Mouse (Mus musculus): ENCODE results near the gene Bcat2. TPM values are rescaled to one million over a fixed set of nuclear protein-coding genes. Genes with fewer than 3 reads are reported as not detected.

The Bcat2 gene
- polyA plus RNA-seq, 1 experiment from 2014 or later = 50.4 TPM

DNA sequence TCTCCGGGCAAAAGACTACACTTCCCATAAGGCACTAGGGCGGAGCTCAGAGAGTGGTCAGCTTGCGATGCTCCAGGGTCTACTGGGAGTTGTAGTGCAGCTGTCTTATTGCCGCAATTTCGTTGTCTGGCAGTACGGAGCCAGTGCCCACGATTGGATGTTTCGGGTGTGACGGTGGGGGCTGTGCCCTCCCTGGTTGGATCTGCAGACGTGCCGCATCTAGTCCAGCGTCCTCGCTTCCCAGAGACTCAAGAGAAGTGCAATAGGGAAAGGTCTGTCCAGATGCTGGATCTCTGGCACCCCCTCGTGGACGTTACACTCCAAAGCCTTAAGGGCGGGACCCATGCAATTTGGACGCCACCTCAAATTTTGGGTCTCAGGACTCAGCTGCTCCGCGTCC lies 19.2 kb downstream of the Bcat2 start:
- peak overlapping the region; percentile 31 for H3K4me3 ChIP-seq (replicated peaks)
- H3K9me3 ChIP-seq = no peaks in the 10 kb centered on the region
- no peaks in the 10 kb centered on the region for H3K27me3 ChIP-seq
- peak; percentile 94 for ATAC-seq (ENCODE audit: insufficient number of reproducible peaks, insufficient read depth, low FRiP score, low TSS enrichment, low read depth)
- peaks cover 25% of the 10 kb centered on the region for H3K36me3 ChIP-seq
- H3K4me1 ChIP-seq (replicated peaks) = 0 out of 2 replicates have a peak, but pooled peaks cover 3% of the 10 kb centered on the region
- WGBS = 8% methylated on average over 19 of the region's 19 CpGs
- peak overlapping the region; percentile 51 for H3K4me2 ChIP-seq
- no peak overlapping the region for H3K27ac ChIP-seq
- no peak overlapping the region; the same call in 1 of the 2 replicates for H3K9ac ChIP-seq (replicated peaks)

DNA sequence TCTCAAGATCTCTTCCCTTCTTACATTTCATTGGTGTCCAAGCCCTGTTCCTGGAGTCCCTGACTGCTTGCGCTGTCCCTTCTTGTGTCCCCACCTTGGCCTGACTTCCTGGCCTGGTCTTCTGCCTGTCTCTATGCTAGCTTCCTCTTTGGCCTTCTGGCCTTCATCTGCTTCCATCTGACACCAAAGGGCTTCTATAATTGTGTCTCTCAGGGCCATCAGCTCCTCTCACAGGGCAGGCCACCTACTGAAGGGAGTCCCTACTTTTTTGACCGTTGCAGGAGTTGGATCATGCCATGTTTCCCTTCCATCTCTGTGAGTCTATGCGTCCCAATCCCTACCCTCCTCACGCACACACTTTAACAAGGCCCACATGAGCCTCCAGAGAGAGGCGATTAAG lies 19.9 kb downstream of the Bcat2 start:
- peak overlapping the region; percentile 51 for H3K4me2 ChIP-seq
- H3K27ac ChIP-seq = no peak overlapping the region

DNA sequence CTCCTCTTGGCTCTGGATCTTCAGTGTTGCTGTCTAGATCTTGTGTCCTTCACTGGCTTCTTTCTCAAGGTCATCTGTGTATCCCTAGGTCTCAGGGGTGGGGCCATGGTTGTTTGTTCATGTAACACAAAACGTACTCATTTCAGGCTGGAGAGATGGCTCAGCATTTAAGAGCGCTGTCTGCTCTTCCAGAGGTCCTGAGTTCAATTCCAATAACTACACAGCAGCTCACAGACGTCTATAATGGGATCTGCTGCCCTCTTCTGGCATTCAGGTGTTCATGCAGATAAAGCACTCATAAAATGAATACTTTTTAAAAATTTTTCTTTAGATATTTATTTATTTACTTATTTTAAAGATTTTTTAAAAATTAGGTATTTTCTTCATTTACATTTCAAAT lies 20.9 kb downstream of the Bcat2 start:
- no peak for ATAC-seq (ENCODE audit: insufficient number of reproducible peaks, insufficient read depth, low FRiP score, low TSS enrichment, low read depth)
- Histone ChIP-seq H3K27ac (no peak overlapping the region), H3K36me3 (peaks cover 9% of the 10 kb centered on the region), H3K27me3 (no peaks in the 10 kb centered on the region), H3K4me1 (replicated peaks) (0 out of 2 replicates have a peak, but pooled peaks cover 3% of the 10 kb centered on the region), H3K4me3 (replicated peaks) (no peak overlapping the region), H3K9me3 (no peaks in the 10 kb centered on the region), H3K9ac (replicated peaks) (no peak overlapping the region), H3K4me2 (no peak overlapping the region)
- 65% methylated on average over 3 of the region's 3 CpGs for WGBS

More for the DNA sequence above, 19.9 kb downstream of the Bcat2 start:
- Histone ChIP-seq H3K9ac (replicated peaks) (no peak overlapping the region), H3K9me3 (no peaks in the 10 kb centered on the region), H3K4me1 (replicated peaks) (0 out of 2 replicates have a peak, but pooled peaks cover 3% of the 10 kb centered on the region), H3K4me3 (replicated peaks) (no peak overlapping the region), H3K36me3 (peaks cover 19% of the 10 kb centered on the region), H3K27me3 (no peaks in the 10 kb centered on the region)
- 92% methylated on average over 5 of the region's 5 CpGs for WGBS
- no peak for ATAC-seq (ENCODE audit: insufficient number of reproducible peaks, insufficient read depth, low FRiP score, low TSS enrichment, low read depth)

DNA sequence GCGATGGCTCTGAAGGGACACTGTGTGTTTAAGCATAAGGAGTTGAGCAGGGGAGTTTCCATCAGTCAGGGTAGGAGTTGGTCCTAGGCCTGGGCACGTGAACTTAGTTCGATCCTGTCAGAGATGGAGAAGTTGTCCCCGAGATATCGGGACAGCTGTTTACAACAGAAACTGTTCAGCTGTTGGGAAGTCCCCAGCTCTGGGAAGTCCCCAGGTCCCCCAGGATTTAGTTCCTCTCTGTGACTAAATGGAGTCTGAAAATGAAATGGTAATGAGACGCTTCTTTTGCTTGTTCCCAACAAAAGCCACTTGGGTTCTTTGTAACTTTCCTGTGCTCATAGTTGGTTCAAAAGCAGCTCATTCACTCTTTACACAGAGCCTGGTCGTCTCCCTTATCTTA lies 21.9 kb downstream of the Bcat2 start:
- no peaks in the 10 kb centered on the region for H3K9me3 ChIP-seq
- no peak overlapping the region for H3K27ac ChIP-seq
- no peak for ATAC-seq (ENCODE audit: insufficient number of reproducible peaks, insufficient read depth, low FRiP score, low TSS enrichment, low read depth)
- 0 out of 2 replicates have a peak, but pooled peaks cover 3% of the 10 kb centered on the region for H3K4me1 ChIP-seq (replicated peaks)
- H3K4me2 ChIP-seq = no peak overlapping the region
- H3K4me3 ChIP-seq (replicated peaks) = no peak overlapping the region
- WGBS = 87% methylated on average over 7 of the region's 7 CpGs
- H3K36me3 ChIP-seq = peaks cover 5% of the 10 kb centered on the region; the same call in 1 of the 2 replicates
- no peak overlapping the region for H3K9ac ChIP-seq (replicated peaks)
- H3K27me3 ChIP-seq = no peaks in the 10 kb centered on the region

DNA sequence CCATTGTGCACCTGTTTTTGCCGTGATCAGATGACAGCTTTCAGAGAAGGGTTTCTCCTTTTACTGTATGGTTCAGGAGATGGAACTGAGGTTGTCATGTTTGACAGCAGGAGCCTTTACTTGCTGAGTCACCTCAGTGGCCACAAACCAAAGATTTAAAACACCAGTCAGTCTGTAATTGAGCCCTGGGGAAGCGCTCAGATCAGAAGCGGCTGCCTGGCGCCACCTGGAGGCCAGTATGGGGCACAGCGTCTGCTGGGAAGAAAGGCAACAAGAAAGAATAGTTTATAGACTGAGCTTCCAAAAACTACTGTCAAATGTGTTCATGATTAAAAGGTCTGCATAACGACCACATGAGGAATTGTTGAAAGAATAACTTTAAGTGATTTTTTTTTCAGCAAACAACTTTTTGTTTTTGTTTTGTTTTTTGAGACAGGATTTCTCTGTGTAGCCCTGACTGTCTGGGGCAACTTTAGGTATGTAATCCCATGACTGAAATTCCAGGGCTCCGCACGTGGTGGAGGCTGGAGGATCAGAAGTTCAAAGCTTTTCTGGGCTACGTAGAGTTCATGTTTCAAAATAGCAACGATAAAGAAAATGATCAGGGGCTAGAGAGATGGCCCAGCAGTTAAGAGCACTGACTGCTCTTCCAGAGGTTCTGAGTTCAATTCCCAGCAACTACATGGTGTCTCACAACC lies 23.3 kb downstream of the Bcat2 start:
- WGBS = 24% methylated on average over 10 of the region's 10 CpGs
- no peak overlapping the region for H3K27ac ChIP-seq
- H3K9me3 ChIP-seq = no peaks in the 10 kb centered on the region
- no peak overlapping the region for H3K4me3 ChIP-seq (replicated peaks)
- no peak overlapping the region for H3K4me2 ChIP-seq
- H3K36me3 ChIP-seq = no peaks in the 10 kb centered on the region
- H3K27me3 ChIP-seq = no peaks in the 10 kb centered on the region
- no peak for ATAC-seq (ENCODE audit: insufficient number of reproducible peaks, insufficient read depth, low FRiP score, low TSS enrichment, low read depth)
- H3K4me1 ChIP-seq (replicated peaks) = 0 out of 2 replicates have a peak, but pooled peaks cover 3% of the 10 kb centered on the region
- H3K9ac ChIP-seq (replicated peaks) = no peak overlapping the region

DNA sequence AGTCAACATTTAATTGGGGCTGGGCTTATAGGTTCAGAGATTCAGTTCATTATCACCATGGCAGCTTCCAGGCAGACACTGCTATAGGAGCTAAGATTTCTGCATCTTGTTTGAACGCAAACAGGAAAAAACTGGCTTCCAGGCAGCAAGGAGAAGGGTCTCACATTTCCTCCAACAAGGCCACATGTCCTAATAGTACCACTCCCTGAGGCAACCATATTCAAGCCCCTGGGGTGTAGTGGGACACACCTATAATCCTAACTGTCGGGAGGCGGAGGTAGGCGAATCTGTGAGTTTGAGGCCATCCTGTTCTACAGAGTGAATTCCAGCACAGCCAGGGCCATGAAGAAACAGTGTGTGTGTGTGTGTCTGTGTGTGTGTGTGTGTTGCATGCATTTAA lies 25.2 kb downstream of the Bcat2 start:
- no peak for ATAC-seq (ENCODE audit: insufficient number of reproducible peaks, insufficient read depth, low FRiP score, low TSS enrichment, low read depth)
- 80% methylated on average over 4 of the region's 4 CpGs for whole genome bisulfite sequencing
- H3K9me3 ChIP-seq = no peaks in the 10 kb centered on the region

DNA sequence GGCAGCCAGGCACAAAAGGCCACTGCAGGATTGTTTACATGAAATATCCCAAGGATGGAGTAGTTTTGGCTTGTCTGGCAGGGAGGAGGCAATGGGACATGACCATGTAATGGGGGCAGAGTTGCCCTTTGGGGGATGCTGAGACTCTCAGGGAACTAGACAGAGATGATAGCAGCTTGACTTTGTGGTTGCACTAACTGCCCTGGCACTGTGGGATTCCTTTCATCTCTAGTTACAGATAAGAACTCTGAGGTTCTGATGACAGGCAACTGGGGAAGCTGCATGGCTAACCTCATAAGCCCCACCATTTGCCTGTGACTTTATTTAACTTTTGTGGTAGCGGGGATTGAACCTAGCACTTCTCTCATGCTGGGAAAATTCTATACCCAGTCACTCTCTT lies 26.2 kb downstream of the Bcat2 start:
- H3K4me2 ChIP-seq = no peak overlapping the region
- peaks cover 9% of the 10 kb centered on the region for H3K4me1 ChIP-seq (replicated peaks)
- H3K36me3 ChIP-seq = no peaks in the 10 kb centered on the region
- no peak overlapping the region for H3K9ac ChIP-seq (replicated peaks)
- no peaks in the 10 kb centered on the region for H3K27me3 ChIP-seq
- no peaks in the 10 kb centered on the region for H3K9me3 ChIP-seq
- no peak for ATAC-seq (ENCODE audit: insufficient number of reproducible peaks, insufficient read depth, low FRiP score, low TSS enrichment, low read depth)
- 67% methylated on average over 1 of the region's 1 CpGs for WGBS
- H3K4me3 ChIP-seq (replicated peaks) = no peak overlapping the region
- no peak overlapping the region for H3K27ac ChIP-seq

More for the DNA sequence above, 25.2 kb downstream of the Bcat2 start:
- H3K27me3 ChIP-seq = no peaks in the 10 kb centered on the region
- no peak overlapping the region for H3K4me2 ChIP-seq
- no peak overlapping the region for H3K4me3 ChIP-seq (replicated peaks)
- H3K36me3 ChIP-seq = no peaks in the 10 kb centered on the region
- no peak overlapping the region for H3K27ac ChIP-seq
- H3K4me1 ChIP-seq (replicated peaks) = peaks cover 9% of the 10 kb centered on the region
- H3K9ac ChIP-seq (replicated peaks) = no peak overlapping the region

DNA sequence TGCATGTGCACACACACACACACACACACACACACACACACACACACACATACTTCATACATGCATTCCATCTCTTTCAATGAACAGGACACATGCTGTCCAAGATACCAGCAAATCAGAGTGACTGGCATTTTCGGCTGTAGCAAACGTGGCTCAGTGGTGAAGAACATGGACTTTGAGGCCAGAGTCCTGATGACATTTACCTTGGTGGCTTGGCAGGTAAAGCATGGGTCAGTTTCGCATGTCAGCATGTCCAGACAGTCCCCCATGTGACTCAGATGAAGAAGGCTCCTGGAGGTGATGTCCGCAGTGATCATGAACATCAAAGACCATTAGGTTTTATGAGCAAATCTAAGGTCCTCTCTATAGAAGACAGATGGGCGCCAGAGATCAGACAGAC lies 27.1 kb downstream of the Bcat2 start:
- no peak overlapping the region for H3K4me3 ChIP-seq (replicated peaks)
- no peak overlapping the region for H3K27ac ChIP-seq
- WGBS = 85% methylated on average over 5 of the region's 5 CpGs
- ATAC-seq (ENCODE audit: insufficient number of reproducible peaks, insufficient read depth, low FRiP score, low TSS enrichment, low read depth) = no peak
- no peaks in the 10 kb centered on the region for H3K36me3 ChIP-seq
- no peak overlapping the region for H3K4me2 ChIP-seq
- no peak overlapping the region for H3K9ac ChIP-seq (replicated peaks)
- no peaks in the 10 kb centered on the region for H3K27me3 ChIP-seq
- peaks cover 17% of the 10 kb centered on the region for H3K4me1 ChIP-seq (replicated peaks)
- H3K9me3 ChIP-seq = no peaks in the 10 kb centered on the region

DNA sequence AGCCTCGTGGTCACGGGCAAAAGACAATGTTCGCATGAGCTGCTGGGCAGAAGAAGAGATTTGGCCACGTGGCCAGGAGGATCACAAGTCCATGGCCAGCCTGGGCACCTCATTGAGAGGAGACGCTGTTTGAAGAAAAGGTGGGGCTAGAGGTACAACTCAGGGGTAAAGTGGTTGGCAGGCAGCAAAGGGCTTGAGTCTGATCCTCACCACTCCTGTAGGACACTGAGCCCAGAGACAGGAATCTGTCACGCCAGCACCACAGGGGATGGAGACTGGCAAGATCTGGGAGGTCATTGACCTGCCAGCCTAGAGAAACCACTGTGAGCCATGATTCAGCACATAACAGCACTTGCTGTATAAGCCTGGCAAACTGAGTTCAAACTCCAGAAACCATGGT lies 27.6 kb downstream of the Bcat2 start:
- ATAC-seq (ENCODE audit: insufficient number of reproducible peaks, insufficient read depth, low FRiP score, low TSS enrichment, low read depth) = no peak
- H3K27me3 ChIP-seq = no peaks in the 10 kb centered on the region
- H3K9ac ChIP-seq (replicated peaks) = no peak overlapping the region
- peaks cover 18% of the 10 kb centered on the region for H3K4me1 ChIP-seq (replicated peaks)
- no peaks in the 10 kb centered on the region for H3K36me3 ChIP-seq
- no peak overlapping the region for H3K27ac ChIP-seq
- H3K4me3 ChIP-seq (replicated peaks) = no peak overlapping the region
- no peak overlapping the region for H3K4me2 ChIP-seq
- no peaks in the 10 kb centered on the region for H3K9me3 ChIP-seq
- 95% methylated on average over 6 of the region's 6 CpGs for WGBS

DNA sequence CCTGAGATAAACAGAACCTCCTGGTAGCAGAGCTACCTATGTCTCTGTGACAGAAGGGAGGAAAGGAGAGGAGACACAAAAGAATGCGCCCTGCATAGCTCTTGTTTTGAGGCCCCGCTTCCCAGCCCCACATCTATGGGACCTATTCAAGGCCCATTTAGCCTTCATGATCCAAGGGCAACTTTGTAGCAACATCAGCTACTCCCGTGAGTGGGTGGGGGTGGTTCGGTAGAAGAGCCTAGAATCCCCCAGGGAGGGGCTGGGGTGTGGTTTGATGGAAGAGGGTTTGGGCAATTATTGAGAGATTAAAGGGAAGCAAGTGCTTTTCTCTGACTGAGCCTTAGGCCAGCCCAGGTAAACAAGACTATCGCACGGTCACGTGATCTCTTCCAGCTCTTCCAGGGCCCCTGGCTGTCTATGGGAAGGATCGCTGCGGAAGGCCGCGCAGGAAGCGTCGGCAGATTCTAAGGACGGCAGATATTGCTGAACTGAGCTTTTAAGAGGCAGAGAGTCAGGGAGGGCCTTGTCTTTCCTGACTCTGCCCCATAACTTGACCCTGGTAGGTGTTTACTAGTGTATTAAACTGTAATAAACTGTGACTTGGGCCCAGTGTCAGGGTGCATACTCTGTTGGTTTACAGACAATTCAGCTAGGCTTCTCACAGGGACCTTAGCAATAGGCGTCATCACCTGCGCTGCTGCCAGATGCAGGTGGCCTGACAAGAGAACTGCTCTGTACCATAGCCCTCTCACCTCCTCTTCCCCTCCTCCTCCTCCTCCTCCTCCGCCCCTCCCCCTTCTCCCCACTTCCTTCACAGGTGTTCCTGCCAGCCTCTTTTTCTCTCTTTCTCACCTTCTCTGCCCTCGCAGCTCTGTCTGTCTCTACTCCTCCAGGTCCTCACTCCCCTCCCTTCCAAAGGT lies 29.3 kb downstream of the Bcat2 start:
- Histone ChIP-seq H3K27ac (no peak overlapping the region), H3K4me3 (replicated peaks) (no peak overlapping the region), H3K4me2 (no peak overlapping the region), H3K27me3 (no peaks in the 10 kb centered on the region), H3K36me3 (no peaks in the 10 kb centered on the region), H3K4me1 (replicated peaks) (peaks cover 18% of the 10 kb centered on the region), H3K9me3 (no peaks in the 10 kb centered on the region), H3K9ac (replicated peaks) (no peak overlapping the region)
- WGBS = 38% methylated on average over 18 of the region's 18 CpGs
- ATAC-seq (ENCODE audit: insufficient number of reproducible peaks, insufficient read depth, low FRiP score, low TSS enrichment, low read depth) = no peak

DNA sequence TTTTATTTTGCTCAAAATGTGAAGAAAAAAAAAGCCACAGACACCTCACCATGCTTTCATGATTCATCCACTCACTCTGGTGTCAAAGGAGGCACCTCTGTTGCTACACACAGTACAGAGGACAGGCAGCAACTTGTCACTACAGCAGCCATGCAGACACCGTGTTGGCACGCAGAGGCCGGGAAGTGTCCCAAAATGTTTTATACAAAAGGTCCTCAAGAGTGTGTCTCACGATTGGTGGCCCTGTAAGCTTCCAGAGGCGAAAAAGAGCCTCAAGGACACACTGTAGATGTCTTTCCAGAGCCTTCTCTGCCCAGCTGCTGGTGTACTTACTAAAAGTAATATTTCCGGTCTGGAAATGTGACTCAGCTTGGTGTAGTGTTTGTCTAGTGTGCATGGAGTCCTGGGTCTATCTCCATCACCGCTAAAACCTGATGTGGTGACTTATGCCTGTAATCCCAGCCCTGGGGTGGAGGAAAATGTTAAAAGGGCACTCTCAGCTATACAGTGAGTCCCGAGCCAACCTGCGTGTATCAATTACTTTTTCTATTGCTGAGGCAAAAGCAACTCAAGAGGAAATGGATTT lies 35.8 kb downstream of the Bcat2 start:
- ATAC-seq (ENCODE audit: insufficient number of reproducible peaks, insufficient read depth, low FRiP score, low TSS enrichment, low read depth) = no peak
- Histone ChIP-seq H3K9me3 (no peaks in the 10 kb centered on the region), H3K4me1 (replicated peaks) (peaks cover 9% of the 10 kb centered on the region), H3K4me2 (no peak overlapping the region), H3K27me3 (no peaks in the 10 kb centered on the region), H3K36me3 (no peaks in the 10 kb centered on the region), H3K9ac (replicated peaks) (no peak overlapping the region), H3K4me3 (replicated peaks) (no peak overlapping the region), H3K27ac (no peak overlapping the region)
- 83% methylated on average over 9 of the region's 9 CpGs for WGBS

All from limb, embryonic 12.5 days (tissue).